In the genomic region with DNA sequence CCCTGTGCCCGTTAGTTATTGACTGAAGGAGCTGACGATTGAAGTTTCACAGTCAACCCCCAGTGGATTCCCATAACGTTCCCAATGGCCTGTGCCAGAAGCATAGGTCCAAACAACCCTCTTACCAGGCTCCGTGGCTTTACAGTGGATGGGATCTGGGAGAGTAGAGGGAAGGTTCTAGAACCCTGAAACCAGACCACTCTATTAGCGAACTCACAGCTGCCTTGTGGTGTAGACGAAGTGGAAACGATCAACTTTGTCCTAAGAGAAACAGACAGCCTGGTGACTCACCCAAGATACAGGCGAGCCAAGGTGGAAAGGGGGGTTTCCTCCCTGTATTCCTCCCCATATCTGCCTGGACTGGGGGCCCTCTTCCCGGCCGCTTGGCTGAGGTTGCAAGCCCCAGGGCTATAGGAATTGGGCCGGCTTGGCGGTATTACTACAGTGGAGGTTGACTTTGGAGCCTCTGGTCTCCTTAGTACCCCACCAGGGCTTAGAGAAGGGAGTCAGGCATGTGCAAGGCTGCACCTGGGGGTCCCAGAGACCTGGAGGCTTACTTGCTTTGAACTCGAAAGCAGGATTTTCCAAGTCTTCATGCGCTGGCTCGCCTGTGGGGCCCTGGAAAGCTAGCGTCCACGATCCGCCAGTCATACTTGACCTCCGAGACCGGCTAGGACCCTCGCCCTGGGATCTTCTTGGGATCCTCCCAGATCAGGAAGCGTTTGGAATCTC, we compare ENCODE assay signal across 10 mouse cellular contexts. TPM values are rescaled to one million over a fixed set of nuclear protein-coding genes. Genes with fewer than 3 reads are reported as not detected.
DNase-seq lines count a peak whose midpoint lies in the region; ATAC-seq lines count a peak whose summit lies in the region.
"Had no signal": no experiment of that assay in that cellular context is flagged by ENCODE, and none has a peak within 500 bp of the region (broad histone marks: within the 10 kb centered on the region; RNA-seq: fewer than 3 reads in every experiment).

No protein-coding gene starts in this region.

- peaks cover 47% of the 10 kb centered on the region for H3K4me1 ChIP-seq in heart, embryonic 13.5 days
- peaks cover 64% of the 10 kb centered on the region for H3K4me1 ChIP-seq in embryonic facial prominence, embryonic 10.5 days
- H3K4me1 ChIP-seq in intestine, embryonic 14.5 days (replicated peaks; ENCODE audit: control insufficient read depth, insufficient read depth, low read length): peaks cover 12% of the 10 kb centered on the region
- peaks cover 41% of the 10 kb centered on the region for H3K4me1 ChIP-seq in midbrain, embryonic 15.5 days

- DNase-seq in heart, postnatal 36 days: no peak
- peak; percentile 46 for DNase-seq in embryonic facial prominence, embryonic 10.5 days (ENCODE audit: low spot score)
- peak; percentile 70 for DNase-seq in intestine, embryonic 14.5 days (ENCODE audit: low spot score)
- no peak for DNase-seq in adrenal gland, postnatal 36 days
- no peak for DNase-seq in left cerebral cortex, adult 8-10 months (ENCODE audit: low spot score in 2 of 2)
- DNase-seq: adrenal gland, postnatal 25 days had no signal

- H3K27ac ChIP-seq in heart, embryonic 13.5 days (replicated peaks): no peak overlapping the region
- H3K27ac ChIP-seq in embryonic facial prominence, embryonic 10.5 days (replicated peaks): no peak overlapping the region
- no peak overlapping the region for H3K27ac ChIP-seq in intestine, embryonic 14.5 days (ENCODE audit: low read depth)
- no peak overlapping the region for H3K27ac ChIP-seq in midbrain, embryonic 15.5 days

- WGBS in heart, embryonic 13.5 days: under 1% methylated on average over 22 of the region's 22 CpGs
- WGBS in embryonic facial prominence, embryonic 10.5 days: 2% methylated on average over 22 of the region's 22 CpGs
- WGBS in intestine, embryonic 14.5 days: 3% methylated on average over 22 of the region's 22 CpGs
- WGBS in midbrain, embryonic 15.5 days: 2% methylated on average over 22 of the region's 22 CpGs

- no peaks in the 10 kb centered on the region for H3K36me3 ChIP-seq in heart, embryonic 13.5 days
- H3K36me3 ChIP-seq in embryonic facial prominence, embryonic 10.5 days (replicated peaks): no peaks in the 10 kb centered on the region
- no peaks in the 10 kb centered on the region for H3K36me3 ChIP-seq in intestine, embryonic 14.5 days (ENCODE audit: control insufficient read depth, insufficient read depth, low read length)
- no peaks in the 10 kb centered on the region for H3K36me3 ChIP-seq in midbrain, embryonic 15.5 days (replicated peaks)

- 0 out of 2 replicates have a peak overlapping the region, but pooled peaks have one; percentile 10 for H3K9ac ChIP-seq in heart, embryonic 13.5 days
- H3K9ac ChIP-seq in intestine, embryonic 14.5 days (ENCODE audit: low read length): no peak overlapping the region
- H3K9ac ChIP-seq in midbrain, embryonic 15.5 days: no peak overlapping the region

- peak overlapping the region; percentile 54 for H3K4me3 ChIP-seq in heart, embryonic 13.5 days
- H3K4me3 ChIP-seq in embryonic facial prominence, embryonic 10.5 days: peak overlapping the region; percentile 57
- H3K4me3 ChIP-seq in intestine, embryonic 14.5 days (ENCODE audit: low read depth, low read length): 0 out of 2 replicates have a peak overlapping the region, but pooled peaks have one; percentile 10
- no peak overlapping the region for H3K4me3 ChIP-seq in midbrain, embryonic 15.5 days
- H3K4me3 ChIP-seq: erythroblast, embryonic 14.5 days had no signal

- intact Hi-C loops in heart, postnatal 36 days (cut with DNase I): no loop called here

- no peaks in the 10 kb centered on the region for H3K9me3 ChIP-seq in heart, embryonic 13.5 days
- no peaks in the 10 kb centered on the region for H3K9me3 ChIP-seq in embryonic facial prominence, embryonic 10.5 days
- H3K9me3 ChIP-seq in intestine, embryonic 14.5 days (ENCODE audit: control insufficient read depth, low read length): no peaks in the 10 kb centered on the region
- H3K9me3 ChIP-seq in midbrain, embryonic 15.5 days: no peaks in the 10 kb centered on the region

- peaks cover 100% of the 10 kb centered on the region for H3K27me3 ChIP-seq in heart, embryonic 13.5 days (replicated peaks)
- H3K27me3 ChIP-seq in embryonic facial prominence, embryonic 10.5 days (replicated peaks; ENCODE audit: low read depth, poor library complexity, severe bottlenecking): peaks cover 100% of the 10 kb centered on the region
- peaks cover 100% of the 10 kb centered on the region for H3K27me3 ChIP-seq in intestine, embryonic 14.5 days (replicated peaks; ENCODE audit: control insufficient read depth, insufficient read depth, low read length)
- H3K27me3 ChIP-seq in midbrain, embryonic 15.5 days (replicated peaks): peaks cover 95% of the 10 kb centered on the region

- no peak for ATAC-seq in heart, embryonic 13.5 days (ENCODE audit: extremely low read depth, insufficient number of reproducible peaks, low FRiP score, low TSS enrichment)
- ATAC-seq in intestine, embryonic 14.5 days (replicated peaks; ENCODE audit: low FRiP score, low TSS enrichment, low read depth): no peak
- ATAC-seq in midbrain, embryonic 15.5 days (replicated peaks): no peak
- ATAC-seq in megakaryocyte-erythroid progenitor cell, adult 5-6 weeks (replicated peaks; ENCODE audit: low FRiP score, low TSS enrichment, poor library complexity, severe bottlenecking): no peak

- peak overlapping the region; percentile 83 for H3K4me2 ChIP-seq in heart, embryonic 13.5 days
- H3K4me2 ChIP-seq in intestine, embryonic 14.5 days (ENCODE audit: low read length): peak overlapping the region; percentile 59
- H3K4me2 ChIP-seq in midbrain, embryonic 15.5 days: peak overlapping the region; percentile 59

RNA-seq across cellular contexts. Expression of a gene that starts 0.8 kb away (rescaled TPM):
- polyA plus RNA-seq in heart, embryonic 13.5 days (2015; fragmentation: Nextera tagmentation; extraction: Ambion mirVana): 0.78 and 1.5 TPM in 2 replicates
- total RNA-seq in heart, postnatal 36 days (2021): not detected
- polyA plus RNA-seq in embryonic facial prominence, embryonic 10.5 days (2016; fragmentation: Nextera tagmentation; extraction: Ambion mirVana): 28.2 and 29.0 TPM in 2 replicates
- polyA plus RNA-seq in intestine, embryonic 14.5 days (2014; fragmentation: Nextera tagmentation; extraction: Ambion mirVana): 2.4 and 2.5 TPM in 2 replicates
- polyA plus RNA-seq in midbrain, embryonic 15.5 days (2015; fragmentation: Nextera tagmentation; extraction: Ambion mirVana): not detected in 2 replicates
- total RNA-seq in adrenal gland, postnatal 36 days (2021): not detected
- total RNA-seq in megakaryocyte-erythroid progenitor cell, adult 5-6 weeks (2014; fragmentation: Nextera tagmentation): not detected in 2 replicates
- not detected in 2 replicates for total RNA-seq in megakaryocyte-erythroid progenitor cell, adult 5-6 weeks (2017)
- total RNA-seq in left cerebral cortex, adult 8-10 months (2022): under 1 TPM in 3 of 4 experiments, not detected in 1; 0.38 to 0.62 (median 0.41) TPM
- total RNA-seq: adrenal gland, postnatal 25 days had no signal
- polyA plus RNA-seq: erythroblast, embryonic 14.5 days had no signal

RNA-seq across cellular contexts. Expression of a gene that starts 11.4 kb away (rescaled TPM):
- not detected in 2 replicates for polyA plus RNA-seq in heart, embryonic 13.5 days (2015; fragmentation: Nextera tagmentation; extraction: Ambion mirVana)
- not detected for total RNA-seq in heart, postnatal 36 days (2021)
- 4.3 and 5.9 TPM in 2 replicates for polyA plus RNA-seq in embryonic facial prominence, embryonic 10.5 days (2016; fragmentation: Nextera tagmentation; extraction: Ambion mirVana)
- polyA plus RNA-seq in intestine, embryonic 14.5 days (2014; fragmentation: Nextera tagmentation; extraction: Ambion mirVana): not detected in 2 replicates
- not detected in 2 replicates for polyA plus RNA-seq in midbrain, embryonic 15.5 days (2015; fragmentation: Nextera tagmentation; extraction: Ambion mirVana)
- not detected for total RNA-seq in adrenal gland, postnatal 36 days (2021)
- not detected in 2 replicates for total RNA-seq in megakaryocyte-erythroid progenitor cell, adult 5-6 weeks (2014; fragmentation: Nextera tagmentation)
- not detected in 2 replicates for total RNA-seq in megakaryocyte-erythroid progenitor cell, adult 5-6 weeks (2017)
- not detected for total RNA-seq in left cerebral cortex, adult 8-10 months (2022)
- total RNA-seq: adrenal gland, postnatal 25 days had no signal
- polyA plus RNA-seq: erythroblast, embryonic 14.5 days had no signal

Comparison
In these comparisons a context has a peak if more than half of its experiments do, and no peak if none do; other contexts are left out.
1. DNase-seq: peak in embryonic facial prominence, embryonic 10.5 days (single experiment) and intestine, embryonic 14.5 days (single experiment); none in heart, postnatal 36 days (0 of 2), adrenal gland, postnatal 36 days (0 of 2) and left cerebral cortex, adult 8-10 months (0 of 2).
2. Peak in every context shown above with its lines, with median percentiles within 50 percentile points of each other: H3K4me2 ChIP-seq.